Mouse (Mus musculus) adrenal gland, postnatal 25 days (tissue): Measurements from ENCODE around the gene Myh6. TPM values are rescaled to one million over a fixed set of nuclear protein-coding genes. Genes with fewer than 3 reads are reported as not detected.
A peak's percentile ranks its signal among the peaks of the same experiment; 100 is the strongest.

Experiments used
- DNase-seq: peaks from one replicate; pipeline ENCODE4 v3.0.0; 2021; ENCODE audit warnings: mixed read lengths
- total RNA-seq: library from RNA; stranded (reverse); gene quantifications from 2 replicates; pipeline ENCODE4 v1.2.3, GENCODE M21; 2021

The Myh6 gene
- total RNA-seq, 1 experiment from 2014 or later: not detected

DNA sequence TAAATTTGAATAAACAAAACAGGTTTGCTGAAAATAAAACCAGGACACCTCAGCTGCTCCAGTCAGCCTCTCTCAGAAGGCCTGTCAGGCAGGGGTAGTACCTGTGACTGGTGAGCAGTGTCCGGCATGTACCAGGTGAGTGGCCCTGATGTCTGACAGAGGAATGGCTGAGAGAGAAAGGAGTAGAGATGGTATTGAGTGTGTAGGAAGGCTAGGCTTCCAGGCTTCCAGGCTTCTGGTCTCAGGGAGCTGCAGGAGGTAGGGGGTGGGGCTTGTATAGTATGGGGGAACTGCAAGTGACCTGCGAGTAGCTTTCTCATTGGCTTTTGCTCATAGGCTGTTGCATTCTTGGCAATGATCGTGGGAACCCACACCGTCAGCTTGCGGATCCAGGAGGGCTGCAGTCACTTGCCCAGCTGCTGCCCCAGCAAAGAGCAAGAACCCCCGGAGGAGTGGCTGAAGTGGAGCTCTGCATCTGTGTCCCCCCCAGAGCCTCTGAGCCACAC lies 34.0 kb downstream of the Myh6 start, which contains the start of gene Il25:
TSS of gene Il25 (plus strand) at position 51 of the 506 bp plus-strand sequence.
- DNase-seq: no peak

DNA sequence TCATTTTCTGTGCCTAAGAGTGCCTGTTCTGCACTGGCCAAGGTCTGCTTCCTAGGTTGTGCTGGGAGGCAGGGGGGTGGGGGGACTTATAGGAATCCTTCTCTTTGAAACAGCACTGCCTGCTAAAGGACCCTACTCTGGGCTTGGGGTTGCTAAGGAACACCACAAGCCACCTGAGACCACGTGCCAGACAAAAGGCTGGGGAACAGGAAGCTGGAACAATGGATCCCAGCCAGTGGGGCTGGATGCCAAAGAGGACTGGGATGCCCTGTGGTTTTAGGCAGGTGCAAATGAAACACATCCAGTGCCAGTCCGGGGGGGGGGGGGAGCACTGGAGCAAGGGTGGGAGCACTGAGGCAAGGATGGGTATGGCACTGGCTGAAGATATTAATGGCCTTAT lies 36.3 kb downstream of the Myh6 start:
- DNase-seq: no peak

DNA sequence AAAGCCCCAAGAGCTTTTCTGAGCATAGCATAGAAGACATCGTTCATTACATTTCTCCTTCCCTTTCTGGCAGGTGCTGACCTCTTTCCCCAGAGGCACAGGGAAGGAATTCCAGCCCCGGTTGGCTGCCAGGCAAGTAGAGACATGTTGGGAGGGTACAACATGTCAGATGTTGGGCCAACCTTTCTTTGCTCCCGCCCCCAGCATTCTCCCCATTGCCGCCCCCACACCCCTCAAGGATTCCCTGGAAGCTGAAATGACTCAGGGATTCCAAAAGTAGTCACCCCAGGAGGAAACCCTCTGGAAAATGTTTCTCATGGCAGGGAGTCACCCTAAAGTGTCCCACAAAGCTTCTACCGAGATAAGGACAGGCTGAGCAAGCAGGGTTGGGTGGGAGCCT lies 36.9 kb downstream of the Myh6 start:
- DNase-seq: no peak

DNA sequence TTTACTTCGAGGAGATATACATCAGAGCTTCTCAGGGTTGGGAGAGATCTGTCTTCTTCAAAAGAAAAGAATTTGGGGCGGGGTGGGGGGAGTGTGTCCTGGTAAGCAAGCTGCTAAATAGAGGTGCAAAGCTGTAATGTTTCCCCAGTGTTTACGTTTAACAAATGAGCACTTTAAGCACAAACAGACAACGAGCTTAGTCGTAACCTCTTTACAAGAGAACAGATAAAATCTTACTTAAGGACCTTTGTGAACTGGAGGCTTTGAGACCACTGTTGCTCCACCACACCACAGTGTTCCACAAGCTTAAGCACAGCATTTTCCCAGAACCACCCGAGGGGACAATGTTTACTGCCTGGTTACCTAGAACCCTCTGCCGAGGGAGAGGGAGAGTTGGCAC lies 39.4 kb downstream of the Myh6 start:
- no peak for DNase-seq

DNA sequence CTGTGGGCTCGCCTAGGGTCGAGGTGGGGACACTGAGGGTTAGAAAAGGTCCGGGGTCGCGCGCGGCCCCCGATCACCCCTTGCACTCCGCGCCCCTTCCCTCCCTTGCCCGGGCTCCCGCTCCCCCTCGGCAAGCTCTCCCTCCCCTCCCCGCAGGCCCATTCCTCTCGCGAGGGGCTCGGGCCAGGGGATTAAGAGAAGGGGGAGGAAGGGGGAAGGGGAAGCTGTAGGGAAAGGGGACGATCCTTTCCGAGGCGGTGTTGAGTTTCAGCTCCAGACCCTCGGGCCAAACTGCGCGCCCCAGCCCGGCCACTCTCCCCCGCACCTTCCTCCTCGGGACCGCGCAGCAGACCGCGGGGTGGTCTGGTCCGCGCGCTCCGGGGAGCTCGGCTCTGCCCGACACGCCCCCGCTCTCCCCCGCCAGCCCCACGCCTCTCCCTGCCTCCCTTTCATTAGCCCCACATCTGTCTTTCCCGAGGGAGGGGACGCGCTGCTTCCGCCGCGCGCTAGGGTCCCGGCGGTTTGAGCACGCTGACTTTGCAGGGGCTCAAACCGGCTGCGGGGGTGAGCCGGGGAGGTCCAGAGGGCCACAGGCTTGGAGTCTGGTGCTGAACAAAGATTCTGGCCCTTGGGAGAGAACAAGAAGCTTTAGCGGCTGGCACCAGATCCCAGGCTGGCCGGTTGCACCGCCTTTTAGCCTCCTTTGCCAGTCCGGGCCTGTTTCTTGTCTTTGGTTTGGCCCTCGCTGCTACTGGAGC lies 40.1 kb downstream of the Myh6 start:
- DNase-seq: peak; percentile 33

DNA sequence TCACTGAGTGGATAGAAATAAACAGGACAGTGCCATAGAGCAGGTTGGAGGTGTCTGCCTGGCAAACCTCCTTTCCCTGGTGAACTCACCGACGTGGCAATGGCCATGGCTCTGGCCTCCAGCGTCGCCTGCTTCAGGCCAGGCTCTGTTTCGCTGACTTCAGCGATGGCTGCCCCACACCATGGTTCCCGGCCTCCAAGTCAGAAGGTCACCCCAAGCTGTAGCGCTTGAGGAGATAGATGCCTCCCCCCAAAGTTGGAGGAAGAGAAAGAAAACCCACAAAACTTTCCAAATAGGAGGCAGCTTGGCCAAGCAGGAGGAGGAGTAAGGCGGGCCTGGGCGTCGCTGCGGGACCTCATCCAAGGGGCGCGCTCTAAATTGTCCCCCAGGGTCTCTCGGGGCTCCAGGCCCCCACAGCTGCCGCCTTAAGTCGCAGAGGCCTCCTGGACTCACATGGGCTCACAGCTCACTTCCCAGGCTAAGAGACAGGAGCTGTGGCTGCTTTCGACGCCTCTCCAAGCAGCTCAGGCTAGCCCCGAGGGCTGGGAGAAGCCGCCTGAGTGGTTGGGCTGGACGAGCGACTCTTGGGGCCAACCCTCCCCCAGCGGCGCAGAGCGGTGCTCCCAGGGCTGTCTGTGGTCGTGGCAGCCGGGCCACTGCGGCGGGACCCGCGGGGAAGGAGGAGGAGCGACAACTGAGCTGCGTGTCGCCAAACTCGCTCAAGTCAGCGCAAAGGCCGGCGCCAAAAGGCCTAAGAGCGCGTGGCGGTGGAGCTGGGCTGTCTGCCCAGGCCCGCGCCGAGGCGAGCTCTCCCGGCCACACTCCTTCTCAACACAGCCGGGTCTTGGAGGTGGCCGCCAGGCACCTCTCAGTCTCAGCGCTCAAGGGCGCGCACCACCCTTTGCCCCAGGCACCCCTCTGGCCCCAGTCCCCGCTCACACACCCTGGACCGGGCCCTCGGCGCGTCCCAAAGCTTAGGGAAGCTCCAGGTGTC lies 41.1 kb downstream of the Myh6 start, which contains the start of gene Efs:
TSS of gene Efs (minus strand) at position 778 of the 994 bp plus-strand sequence.
- DNase-seq: peak; percentile 53

DNA sequence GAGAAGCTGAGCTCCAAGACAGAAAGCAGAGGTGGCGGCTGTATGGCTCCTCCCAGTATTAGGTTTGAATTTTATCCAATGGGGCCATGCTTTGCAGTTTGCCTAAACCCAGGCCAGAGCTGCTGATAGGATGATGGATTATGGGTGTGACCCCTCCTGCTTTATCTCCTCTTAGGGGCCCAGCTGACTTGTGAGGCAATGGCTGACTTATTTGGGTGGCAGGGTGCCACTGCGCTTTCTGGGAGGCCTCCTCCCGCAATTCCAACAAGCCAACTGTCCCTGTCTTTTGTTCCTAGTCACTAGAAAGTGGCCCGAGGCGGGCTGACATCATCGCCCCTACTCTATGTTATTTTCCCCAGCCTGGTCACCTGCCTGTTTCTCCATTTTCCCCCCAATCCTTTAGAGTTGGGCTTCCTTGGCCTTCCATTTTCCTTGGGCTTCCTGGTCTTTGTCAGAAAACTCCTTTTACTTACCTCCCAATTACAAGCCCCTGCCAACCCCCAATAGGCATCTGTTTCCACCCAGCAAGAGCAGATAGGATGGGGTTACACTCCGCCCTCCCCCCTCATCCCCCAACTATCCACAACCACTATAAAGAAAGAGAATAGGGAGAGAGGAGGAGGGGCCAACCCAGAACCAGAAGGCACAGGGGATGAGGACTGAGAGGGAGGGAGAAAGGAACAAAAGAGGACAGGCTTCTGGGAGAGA lies 41.9 kb downstream of the Myh6 start:
- DNase-seq: no peak

DNA sequence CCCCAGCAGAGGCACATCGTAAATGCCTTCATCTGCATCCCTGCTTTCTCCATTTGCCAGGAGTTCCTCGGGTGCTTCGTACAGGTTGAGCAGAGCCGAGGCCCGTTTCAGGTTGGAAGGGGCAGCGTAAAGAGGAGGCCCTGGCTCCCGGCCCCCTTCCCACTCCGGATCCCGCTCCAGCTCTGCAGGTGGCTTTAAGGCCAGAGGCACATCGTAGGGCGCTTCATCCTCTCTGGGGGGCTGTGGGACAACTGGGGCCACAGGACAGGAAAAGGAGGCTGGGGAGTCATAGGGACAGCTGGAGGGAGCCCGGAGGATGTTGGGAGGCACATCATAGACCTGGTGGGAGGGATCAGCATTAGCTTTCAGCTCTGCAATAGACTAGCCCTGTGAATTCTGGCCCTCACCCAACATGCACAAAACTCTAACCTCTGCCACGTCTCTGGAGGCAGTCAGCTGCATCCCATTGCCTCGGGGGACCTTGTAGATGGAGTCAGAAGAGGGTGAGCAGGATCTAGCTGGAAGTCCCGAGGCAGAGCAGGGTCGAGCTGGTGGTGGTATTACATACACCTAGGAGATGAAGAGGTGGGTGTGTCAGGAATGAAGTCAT lies 46.5 kb downstream of the Myh6 start:
- DNase-seq: no peak

DNA sequence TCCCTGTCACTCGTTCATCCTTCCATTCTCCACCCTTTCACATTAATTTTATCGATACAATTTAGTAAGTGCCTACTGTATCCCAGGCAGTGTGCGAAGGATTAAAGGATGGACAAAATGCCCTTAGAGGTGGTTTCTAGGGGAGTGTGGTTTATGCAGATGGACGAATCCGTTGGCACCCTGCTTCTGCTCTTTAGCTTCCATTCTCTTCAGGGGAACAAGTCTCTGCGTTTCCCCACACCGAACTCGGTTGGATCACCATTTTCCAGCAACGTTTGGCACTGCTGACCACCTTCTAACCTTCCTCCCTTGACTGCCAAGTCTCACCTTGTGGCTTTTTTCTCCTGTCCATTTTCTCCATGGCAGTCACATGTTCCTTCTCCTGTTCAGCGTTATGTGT lies 53.4 kb downstream of the Myh6 start:
- no peak for DNase-seq

DNA sequence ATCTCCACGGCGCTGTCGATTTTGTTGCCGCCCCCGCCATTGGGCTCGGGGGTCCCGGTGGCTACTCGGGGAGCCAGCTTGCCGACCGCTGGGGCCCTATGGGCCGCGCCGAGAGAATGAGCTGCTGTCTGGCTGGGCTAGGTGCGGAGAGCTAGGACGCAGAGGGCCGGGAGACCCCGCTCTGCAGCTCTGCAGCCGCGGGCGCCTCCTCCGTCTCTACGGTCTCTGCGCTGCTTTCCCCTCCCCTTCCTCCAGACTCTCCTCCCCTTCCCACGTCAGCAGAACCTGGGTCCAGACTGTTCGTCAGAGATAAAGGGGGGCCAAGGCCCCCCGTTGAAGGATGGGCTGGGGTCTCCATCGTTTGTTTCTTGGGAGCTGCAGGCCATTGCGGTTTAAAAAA lies 53.8 kb downstream of the Myh6 start, which contains the start of gene Slc22a17:
TSS of gene Slc22a17 (minus strand) at position 247 of the 400 bp plus-strand sequence.
- peak; percentile 68 for DNase-seq

DNA sequence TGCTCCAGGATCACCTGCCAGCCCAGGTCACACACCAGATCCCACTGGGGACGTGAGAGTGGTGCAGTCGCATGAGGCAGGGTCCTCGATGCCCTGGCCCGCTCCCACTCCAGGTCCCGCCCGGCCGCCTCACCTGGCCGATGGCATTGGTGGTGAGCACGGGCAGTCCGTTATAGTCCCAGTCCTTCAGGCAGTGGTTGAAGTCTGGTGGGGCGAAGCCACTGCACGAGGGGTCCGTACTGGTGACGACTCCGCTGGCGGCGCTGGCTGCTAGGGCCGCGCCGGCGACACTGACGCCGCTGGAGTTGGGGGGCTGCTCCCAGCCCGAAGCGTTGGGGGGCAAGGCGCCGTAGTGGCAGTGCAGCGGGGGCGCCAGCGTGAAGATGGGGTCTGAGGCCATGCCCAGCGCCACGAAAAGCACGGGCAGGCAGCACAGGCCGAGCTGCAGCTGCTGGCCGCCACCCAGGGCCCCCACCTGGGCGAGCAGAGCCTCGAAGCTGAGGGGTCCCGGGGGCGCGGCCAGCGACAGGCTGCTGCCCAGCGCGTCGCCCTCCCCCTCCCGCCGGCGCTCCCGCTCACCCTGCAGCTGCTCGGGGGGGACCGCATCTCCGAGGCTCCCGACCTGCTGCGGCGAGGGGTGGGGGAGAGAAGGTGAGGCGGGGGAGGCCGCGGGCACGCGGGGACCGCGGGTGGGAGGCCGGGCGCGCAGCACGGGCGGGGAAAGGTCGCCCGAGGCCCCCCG lies 54.4 kb downstream of the Myh6 start:
- DNase-seq: peak; percentile 23

DNA sequence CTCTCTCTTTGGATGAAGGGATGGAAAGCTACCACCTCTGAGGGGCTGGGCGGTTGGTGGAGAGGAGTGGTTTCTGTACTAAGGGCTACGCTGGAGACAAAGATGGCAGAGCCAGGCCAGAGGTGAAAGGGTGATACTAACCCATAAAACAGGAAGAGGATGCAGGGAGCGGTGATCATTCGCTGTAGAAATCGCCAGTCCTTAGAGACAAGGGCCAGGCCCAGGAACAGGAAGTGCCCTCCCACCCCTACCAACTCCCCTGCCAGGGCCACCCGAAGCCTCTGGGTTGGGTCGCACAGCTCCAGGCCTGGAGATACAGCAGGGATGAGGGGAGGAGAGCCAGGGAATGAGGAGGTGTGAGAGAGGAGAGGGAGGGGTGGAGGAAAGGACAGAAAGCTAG lies 58.0 kb downstream of the Myh6 start:
- DNase-seq: no peak

DNA sequence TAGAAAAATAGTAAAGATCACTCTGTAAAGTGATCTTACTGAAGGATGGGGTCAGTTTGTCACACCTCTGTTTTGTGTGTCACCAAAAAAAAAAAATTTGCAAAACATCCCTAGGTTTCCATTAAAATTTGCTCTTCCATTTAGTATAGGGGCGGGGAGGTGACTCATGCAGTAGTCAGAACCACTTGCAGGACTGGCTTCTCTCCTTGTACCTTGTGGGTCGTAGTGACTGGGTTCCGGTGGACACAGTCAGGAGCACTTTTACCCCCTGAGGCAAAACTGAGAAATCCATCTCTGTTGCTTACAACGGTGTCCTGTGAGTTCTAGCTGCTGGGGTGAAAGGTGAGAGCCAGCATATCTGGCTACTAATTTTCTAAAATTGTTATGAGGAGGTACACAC lies 63.1 kb downstream of the Myh6 start:
- no peak for DNase-seq

DNA sequence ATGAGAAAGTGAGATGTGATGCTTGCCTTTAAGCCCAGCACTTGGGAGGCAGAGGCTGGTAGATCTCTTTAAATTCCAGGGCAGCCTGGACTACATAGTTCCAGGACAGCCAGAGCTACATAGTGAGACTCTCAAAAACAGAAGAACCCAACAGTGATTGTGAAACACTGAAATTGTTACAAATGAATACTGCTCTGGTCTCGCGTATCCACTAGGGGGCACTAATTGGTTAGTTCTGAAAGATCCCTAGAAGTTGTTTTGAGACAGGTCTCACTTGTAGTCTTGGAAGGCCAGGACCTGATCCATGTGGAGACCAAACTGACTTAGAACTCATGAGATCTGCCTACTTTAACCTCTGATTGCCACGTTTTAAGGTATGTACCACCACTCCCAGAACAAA lies 66.3 kb downstream of the Myh6 start:
- DNase-seq: peak; percentile 42

DNA sequence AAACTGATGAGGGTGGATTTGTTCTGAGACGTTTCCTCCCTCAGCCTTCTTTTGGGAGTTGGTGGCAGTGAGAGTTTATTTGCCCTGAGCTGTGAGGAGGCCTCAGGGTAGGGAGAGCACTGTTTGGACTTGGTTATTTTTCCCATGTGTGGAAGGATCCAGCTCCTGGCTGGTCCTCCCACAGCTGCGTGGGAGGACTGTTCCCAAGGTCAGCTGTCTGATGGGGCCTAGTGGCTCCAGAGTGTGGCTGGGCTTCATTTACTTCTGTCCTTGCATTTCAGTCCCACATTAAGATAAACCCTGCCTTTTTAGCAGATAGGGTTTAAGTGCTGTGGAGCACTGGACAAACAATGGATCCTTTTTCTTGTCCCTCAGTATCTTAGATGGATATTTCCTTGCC lies 69.3 kb downstream of the Myh6 start:
- DNase-seq: no peak

DNA sequence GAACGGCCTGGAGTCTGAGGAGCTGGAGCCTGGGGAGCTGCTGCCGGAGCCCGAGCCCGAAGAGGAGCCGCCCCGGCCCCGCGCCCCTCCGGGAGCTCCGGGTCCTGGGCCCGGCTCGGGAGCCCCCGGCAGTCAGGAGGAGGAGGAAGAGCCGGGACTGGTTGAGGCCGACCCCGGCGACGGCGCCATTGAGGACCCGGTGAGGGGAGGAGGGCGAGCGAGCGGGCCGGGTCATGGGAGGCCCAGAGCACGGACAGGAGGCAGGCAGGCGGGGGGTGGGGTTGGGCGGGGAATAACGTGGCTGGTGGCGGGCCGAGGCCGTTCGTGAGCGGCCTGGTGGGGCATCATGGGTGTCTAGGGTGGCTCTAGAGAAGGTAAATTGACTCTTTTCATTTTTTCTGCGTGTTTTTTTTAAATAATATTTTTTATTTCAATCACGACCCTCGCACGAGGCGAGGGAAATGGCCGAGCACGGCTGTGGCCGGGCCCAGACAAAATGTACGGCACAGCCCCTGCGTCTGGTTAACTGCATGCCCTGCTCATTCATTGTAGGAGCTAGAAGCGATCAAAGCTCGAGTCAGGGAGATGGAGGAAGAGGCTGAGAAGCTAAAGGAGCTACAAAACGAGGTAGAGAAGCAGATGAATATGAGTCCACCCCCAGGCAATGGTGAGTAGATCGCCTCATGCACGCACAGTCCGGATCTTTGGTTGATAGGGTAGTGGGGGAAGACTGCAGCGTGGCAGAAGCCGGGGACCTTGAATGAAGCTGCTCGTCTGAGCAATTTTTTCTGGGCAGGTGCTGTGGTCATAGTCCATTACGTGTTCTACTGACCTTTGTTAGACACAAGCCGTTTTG lies 72.2 kb downstream of the Myh6 start:
- DNase-seq: peak; percentile 78

DNA sequence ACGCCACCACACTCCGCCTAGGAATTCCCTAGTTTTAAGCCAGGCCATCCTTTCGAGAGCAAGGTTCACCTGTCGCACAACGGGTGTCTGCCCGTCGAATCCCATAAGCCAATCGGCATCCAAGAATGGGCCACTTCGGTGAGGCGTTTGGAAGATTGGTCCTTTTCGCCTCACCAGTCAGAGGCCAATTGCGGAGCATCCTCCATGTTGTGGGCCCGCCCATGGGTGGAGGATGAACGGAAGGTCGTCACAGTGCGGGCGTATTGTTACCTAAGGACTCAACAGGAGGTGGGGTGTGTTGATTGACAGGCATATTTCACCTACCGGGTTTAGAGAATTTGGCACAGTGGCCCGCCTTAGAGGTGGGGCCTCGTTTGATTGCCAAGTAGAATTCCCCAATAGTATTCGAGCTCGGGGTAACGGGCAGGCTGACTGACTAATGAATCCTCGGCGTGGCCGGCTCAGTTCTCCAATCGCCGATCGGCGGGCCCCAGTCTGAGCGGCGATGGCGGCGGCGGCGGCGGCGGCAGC lies 73.0 kb downstream of the Myh6 start:
- peak; percentile 93 for DNase-seq

DNA sequence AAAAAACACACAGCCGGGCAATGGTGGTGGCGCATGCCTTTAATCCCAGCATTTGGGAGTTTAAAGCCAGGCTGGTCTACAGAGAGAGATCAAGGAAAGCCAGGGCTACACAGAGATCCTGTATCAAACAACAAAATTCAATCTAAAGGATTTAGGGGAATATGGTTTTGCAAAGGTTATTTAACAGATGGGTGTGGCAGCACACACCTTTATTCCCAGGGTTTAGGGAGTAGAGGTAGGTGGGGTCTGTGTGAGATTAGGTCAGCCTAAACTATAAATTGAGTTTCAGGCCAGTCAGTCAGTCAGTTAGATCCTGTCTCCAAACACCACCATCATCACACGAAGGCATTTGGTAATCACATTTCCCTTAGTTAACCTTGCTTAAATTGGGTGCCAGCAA lies 74.5 kb downstream of the Myh6 start, which contains the start of gene Pabpn1:
TSS of gene Pabpn1 (plus strand) at position 301 of the 400 bp plus-strand sequence.
- no peak for DNase-seq
